Mouse (Mus musculus): Measurements from ENCODE around the gene Gm815.

The Gm815 gene

DNA sequence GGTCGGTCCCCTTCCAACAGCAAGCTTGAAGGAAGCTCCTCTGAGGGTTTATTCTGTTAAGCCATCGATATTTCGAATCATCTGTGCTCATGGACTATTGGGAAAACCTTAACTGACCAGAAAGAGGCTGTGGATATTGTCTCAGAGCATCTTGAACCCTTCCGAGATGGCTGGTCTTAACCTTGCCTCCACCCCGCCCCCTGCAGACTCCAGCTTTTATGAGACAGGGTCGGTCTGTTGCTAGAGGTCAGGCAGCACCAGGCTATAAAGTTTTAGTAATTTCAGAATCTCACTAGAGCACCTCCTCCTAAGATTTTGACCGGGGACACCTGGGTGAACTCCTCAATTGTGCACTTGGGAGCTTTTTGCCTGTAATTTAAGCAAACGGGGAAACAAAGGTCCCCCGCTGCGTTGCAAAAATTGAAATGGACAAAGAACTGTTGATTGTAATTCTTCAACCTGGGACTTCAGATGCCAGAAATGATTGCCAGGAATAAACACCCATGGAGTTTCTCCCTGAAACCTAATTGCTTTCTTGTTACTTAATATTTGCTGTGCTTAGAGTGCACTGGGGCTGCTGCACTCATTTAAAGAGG is 8.4 kb upstream of the Gm815 start:
- no peak for DNase-seq (ENCODE audit: low spot score)

DNA sequence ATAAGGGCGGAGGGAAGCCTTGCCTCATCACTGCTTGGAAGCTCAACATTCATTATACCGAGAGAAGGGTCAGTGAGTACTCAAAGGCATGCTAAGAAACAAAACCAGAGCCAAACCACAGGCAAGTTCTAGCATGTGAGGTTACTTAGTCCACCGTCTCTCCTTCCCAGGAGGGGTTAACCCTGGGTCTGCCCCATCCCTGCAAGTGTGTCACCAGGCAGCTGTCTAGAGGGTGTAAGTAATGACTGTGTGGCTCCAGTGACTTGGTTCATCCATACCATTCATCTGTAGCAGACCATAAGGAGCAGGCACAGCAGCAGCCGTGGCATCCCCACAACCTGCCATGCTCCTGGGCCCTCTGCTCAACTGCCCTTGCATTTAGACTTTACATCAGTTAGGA is 5.8 kb upstream of the Gm815 start:
- DNase-seq (ENCODE audit: low spot score) = no peak

DNA sequence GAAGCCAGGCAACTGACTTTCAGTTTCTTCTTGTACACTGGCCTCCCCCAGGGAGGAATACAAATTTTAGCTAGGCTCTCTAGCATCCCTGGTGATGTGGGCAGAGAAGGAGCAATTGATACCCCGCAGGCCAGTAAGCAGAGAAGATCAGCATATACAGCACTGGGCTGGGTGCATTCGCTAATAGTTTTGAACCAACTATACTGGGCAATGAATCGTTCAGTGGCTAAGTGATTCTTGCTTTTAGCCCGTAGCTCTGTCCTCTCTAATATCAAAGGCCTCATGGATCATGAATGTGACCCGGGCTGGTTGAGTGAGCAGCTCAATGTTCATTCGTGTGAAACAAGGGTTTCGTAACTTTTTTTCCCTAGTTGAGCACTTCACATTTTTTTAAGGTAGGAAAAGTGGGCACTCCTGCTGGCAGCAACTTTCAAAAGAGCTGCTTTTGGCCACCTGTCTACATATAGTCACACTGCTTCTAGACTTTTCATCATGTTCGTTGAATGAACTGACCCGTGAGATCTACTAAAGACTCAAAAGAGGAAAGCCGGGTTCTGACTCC is 3.7 kb upstream of the Gm815 start:
- DNase-seq (ENCODE audit: low spot score) = no peak

DNA sequence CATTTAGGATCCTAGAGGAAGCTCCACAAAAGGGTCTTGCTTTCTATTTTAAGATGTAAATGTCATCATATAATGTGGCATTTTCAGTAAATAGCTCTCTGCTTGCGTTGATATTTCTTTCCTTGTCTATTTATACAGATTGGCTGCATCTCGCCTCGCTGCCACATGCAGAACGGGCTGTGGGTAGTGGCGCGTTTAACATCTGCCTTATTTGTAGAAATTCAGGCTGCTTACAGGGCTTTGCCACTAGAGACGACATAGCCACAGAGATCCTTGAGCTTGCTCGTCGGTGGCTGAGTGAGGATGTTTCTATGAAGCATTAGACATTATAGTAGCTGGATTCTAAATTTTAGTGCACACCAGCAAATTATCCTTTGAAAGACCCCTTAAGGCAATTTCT is 2.5 kb downstream of the Gm815 start:
- DNase-seq (ENCODE audit: low spot score) = no peak

DNA sequence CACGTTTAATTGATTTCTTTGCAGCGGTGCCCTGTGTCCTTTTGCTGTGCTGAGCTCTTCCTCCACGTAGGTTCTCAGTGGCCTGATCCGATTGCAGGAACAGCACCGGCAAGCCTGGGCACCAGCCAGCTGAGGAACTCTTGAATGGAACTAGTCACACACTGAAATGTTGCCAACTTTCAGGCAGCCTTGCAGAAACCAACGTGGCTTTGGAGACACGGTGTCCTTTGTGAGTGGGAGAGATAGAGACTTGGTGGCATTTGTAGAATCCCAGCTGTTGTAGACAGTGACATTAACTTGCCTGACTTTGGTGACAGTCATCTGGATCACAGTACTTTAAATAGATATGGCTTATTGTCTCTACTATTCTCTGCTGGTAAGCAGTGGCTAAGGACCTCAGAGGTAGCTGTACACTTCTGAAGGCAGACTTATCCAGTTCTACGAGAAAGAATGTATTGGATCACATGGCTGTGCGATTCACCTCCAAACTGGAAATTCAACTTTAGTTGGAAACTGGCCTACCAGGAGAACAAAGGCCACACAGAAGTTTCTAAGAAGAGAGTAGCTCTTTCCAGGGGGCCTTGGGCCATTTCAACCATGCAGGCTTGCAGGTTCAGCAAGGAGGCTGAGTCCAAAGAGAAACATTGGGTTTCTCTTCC is 5.8 kb downstream of the Gm815 start:
- DNase-seq (ENCODE audit: low spot score) = no peak

DNA sequence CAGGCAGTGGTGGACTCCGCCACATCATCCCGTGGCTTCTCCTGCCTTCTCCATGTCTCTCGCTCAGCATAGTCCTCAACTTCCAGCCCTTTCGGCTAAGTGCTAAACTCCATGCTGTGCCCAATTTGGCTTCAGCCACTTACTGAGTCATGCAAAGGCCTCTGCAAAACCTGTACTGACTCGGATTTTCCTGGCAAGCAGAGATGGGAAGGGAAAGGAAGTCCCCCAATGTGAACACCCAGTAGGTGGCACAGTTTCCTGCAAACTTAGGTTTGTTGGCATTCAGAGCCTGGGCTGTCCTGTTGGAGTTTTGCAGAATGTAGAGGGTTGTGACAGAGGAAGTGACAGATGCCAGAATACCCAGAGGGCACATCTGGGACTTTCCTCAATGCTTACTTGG is 7.2 kb downstream of the Gm815 start:
- DNase-seq (ENCODE audit: low spot score) = no peak

DNA sequence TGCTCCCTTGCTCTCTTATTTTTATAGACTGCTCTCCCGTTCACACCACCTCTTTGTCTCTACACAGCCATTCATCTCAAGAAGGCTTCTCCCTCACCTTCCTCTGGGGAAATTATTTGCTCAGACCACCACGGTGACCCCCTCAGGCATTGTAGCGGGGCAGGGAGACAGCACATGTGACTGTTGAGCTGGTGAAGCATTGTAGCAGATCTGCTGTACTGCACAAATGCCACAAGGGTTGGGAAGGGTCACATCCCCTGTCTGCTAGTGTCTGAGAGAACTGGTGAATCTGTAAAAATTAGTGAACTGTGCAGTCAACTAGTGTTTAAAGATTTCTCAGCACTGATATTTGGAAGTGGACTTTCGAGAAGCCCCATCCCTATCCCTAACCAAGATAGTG is 16.5 kb downstream of the Gm815 start:
- DNase-seq (ENCODE audit: low spot score) = no peak

DNA sequence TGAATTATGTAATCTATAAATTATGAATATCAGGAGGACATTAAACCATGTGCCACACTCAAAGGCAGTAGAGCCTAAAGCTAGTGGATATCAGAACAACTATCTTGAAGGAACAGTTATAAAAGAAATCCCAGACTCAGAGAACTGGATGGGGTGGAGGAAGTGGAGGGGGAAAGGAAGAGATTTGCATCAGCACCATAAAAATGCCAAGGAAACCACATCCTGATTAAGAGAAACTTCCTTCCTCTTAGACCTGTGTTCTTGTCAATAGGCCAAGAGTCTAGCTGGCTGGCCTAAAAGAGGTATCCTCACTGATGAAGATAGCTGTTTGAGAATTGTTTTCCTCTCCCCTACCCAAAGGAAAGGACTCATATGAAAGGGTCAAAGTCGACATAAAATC is 28.6 kb downstream of the Gm815 start:
- no peak for DNase-seq (ENCODE audit: low spot score)

DNA sequence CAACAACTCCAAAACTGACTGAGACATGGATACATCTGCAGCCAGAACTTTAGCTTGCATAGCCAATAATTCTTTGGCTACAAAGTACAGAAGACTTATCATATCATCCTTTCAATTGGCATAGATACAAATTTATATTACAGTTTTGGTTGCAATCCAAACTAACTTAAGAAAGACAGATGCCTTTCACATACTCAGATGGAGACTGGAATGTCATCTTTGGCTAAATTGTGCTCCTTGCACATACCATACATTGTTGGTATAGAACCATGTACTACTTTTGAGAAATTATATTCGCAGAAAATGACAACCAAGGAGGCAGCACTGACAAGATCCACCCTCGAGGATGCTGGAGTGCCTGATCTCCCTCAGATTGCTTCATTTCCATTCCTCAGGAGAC is 35.1 kb downstream of the Gm815 start:
- DNase-seq (ENCODE audit: low spot score) = no peak

DNA sequence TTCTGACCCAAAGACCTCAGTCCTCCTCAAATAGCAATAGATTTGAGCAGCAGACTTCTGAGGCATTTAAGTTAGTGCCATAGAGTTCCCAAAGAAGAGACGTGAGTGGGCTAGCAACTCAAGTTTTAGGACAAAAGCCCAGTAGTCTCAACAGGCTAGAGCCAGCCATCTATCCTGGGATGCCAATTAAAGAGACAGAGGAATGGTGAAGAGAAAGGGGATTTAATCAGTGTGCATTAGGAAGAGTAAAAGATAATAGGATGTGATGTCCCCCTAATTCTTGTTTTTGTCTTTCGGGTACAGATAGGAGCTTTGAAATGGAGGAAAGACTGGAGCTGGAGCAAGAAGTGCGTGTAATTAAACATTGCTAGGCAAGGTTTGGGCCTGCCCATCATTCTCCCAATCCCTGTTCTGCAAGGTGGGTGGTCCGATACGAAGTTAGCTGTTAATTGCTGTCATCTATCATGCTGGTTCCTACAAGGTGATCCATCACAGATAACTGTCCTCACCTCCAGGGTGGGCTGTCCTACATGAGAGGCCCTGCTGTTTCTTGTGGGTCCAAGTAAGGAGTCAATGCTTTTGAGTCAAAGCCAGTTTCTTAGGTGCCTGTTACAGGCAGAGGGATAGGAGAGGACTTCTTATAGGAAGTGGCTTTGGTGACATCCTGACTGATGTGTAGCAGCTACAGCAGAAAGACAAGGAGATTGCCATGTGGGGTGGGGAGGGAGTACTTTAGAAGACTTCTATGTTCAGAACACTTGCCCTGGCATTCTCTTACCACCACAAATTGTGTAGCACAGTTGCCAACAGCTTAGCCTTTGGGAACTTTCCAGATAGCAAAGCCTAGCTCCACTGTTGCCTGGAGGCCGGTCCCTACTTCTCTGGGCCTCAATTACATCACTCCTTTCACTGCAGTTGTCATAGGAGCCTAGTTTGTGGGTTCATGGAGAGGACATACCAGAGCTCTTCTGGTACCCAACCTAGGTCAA is 44.9 kb downstream of the Gm815 start:
- no peak for DNase-seq (ENCODE audit: low spot score)

DNA sequence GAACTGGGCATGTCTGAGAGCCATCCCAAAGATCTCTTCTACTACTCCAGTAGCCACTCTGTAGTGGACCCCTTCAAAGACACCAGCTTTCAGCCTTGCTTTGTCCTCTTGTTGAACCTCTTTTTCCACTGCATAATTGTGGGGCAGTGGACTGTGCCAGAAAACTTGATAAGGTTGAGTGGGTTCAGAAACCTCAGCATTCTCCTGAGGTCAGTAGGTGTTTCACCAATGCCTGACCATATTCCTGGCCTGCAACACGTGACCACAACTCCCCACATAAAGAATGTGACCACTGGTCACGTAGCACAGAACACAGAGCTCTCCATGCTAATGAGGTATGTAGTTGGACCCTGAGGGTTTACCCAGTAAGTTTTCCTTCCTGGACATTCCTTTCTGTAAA is 48.5 kb downstream of the Gm815 start:
- DNase-seq (ENCODE audit: low spot score) = no peak

Data from T-cell, adult 2 months (primary cell).